Mouse (Mus musculus) midbrain, embryonic 15.5 days (tissue): Measurements from ENCODE around the gene Nek6. TPM values are rescaled to one million over a fixed set of nuclear protein-coding genes. Genes with fewer than 3 reads are reported as not detected.
A peak's percentile ranks its signal among the peaks of the same experiment; 100 is the strongest.

ENCODE experiments used
- ATAC-seq: fragments of 200-750 bp; cut with Nextera tagmentation; replicated peaks from 2 replicates; pipeline ENCODE4 v1.8.0; 2017; ENCODE audit warnings: moderate TSS enrichment
- H3K27ac ChIP-seq: fragments of 300-500 bp; sonication (generic); 2 replicates; pipeline ENCODE4 v1.5.1; 2015; ENCODE audit warnings: mild to moderate bottlenecking, inconsistent platforms
- H3K27me3 ChIP-seq: fragments of 300-500 bp; sonication (generic); replicated peaks from 2 replicates; pipeline ENCODE4 v1.6.1; 2015; ENCODE audit warnings: inconsistent platforms
- H3K36me3 ChIP-seq: fragments of 300-500 bp; sonication (generic); replicated peaks from 2 replicates; pipeline ENCODE4 v1.6.1; 2015; ENCODE audit warnings: inconsistent platforms
- H3K4me1 ChIP-seq: fragments of 300-500 bp; sonication (generic); 2 replicates; pipeline ENCODE4 v1.6.1; 2015; ENCODE audit warnings: inconsistent platforms
- H3K4me2 ChIP-seq: fragments of 300-500 bp; sonication (generic); 2 replicates; pipeline ENCODE4 v1.6.1; 2015; ENCODE audit warnings: inconsistent platforms, mild to moderate bottlenecking, moderate library complexity
- H3K4me3 ChIP-seq: fragments of 300-500 bp; sonication (generic); 2 replicates; pipeline ENCODE4 v1.5.1; 2015; ENCODE audit warnings: mild to moderate bottlenecking, inconsistent platforms
- H3K9ac ChIP-seq: fragments of 300-500 bp; sonication (generic); 2 replicates; pipeline ENCODE4 v1.6.1; 2015; ENCODE audit warnings: mild to moderate bottlenecking, inconsistent platforms
- H3K9me3 ChIP-seq: fragments of 300-500 bp; sonication (generic); 2 replicates; pipeline ENCODE4 v1.6.1; 2016; ENCODE audit warnings: inconsistent platforms
- WGBS: fragments of 180-500 bp; shearing (Covaris S2); methylation state at CpG from one replicate; pipeline ENCODE4 v1.1.7; 2015; ENCODE audit warnings: mixed read lengths; 5-methylcytosine and 5-hydroxymethylcytosine counted together
- polyA plus RNA-seq: library from polyadenylated mRNA; unstranded; fragments of >200 nt; fragmentation: Nextera tagmentation; extraction: Ambion mirVana; gene quantifications from 2 replicates; pipeline ENCODE4 v1.2.1, GENCODE M21; 2015

Nek6 gene
- polyA plus RNA-seq, 1 experiment from 2014 or later = 56.0 TPM

GRCm38 (mm10) chr2:38544982-38545381 lies 33.5 kb downstream of the Nek6 start:
- Histone ChIP-seq H3K4me2 (no peak overlapping the region), H3K27me3 (no peaks in the 10 kb centered on the region), H3K9ac (no peak overlapping the region), H3K4me1 (peaks cover 24% of the 10 kb centered on the region), H3K36me3 (no peaks in the 10 kb centered on the region), H3K9me3 (no peaks in the 10 kb centered on the region), H3K4me3 (no peak overlapping the region), H3K27ac (no peak overlapping the region)
- ATAC-seq = no peak
- 87% methylated on average over 6 of the region's 6 CpGs for WGBS

GRCm38 (mm10) chr2:38545706-38546105 lies 34.3 kb downstream of the Nek6 start:
- no peak for ATAC-seq
- peaks cover 20% of the 10 kb centered on the region for H3K4me1 ChIP-seq
- H3K4me3 ChIP-seq = no peak overlapping the region

GRCm38 (mm10) chr2:38546222-38546621 lies 34.8 kb downstream of the Nek6 start:
- H3K4me2 ChIP-seq = no peak overlapping the region
- 20% methylated on average over 6 of the region's 6 CpGs for WGBS
- H3K27me3 ChIP-seq = no peaks in the 10 kb centered on the region
- H3K36me3 ChIP-seq = no peaks in the 10 kb centered on the region
- no peak overlapping the region for H3K9ac ChIP-seq
- H3K27ac ChIP-seq = no peak overlapping the region
- no peak overlapping the region for H3K4me3 ChIP-seq
- no peak for ATAC-seq
- peaks cover 20% of the 10 kb centered on the region for H3K4me1 ChIP-seq
- no peaks in the 10 kb centered on the region for H3K9me3 ChIP-seq

More at GRCm38 (mm10) chr2:38545706-38546105, 34.3 kb downstream of the Nek6 start:
- no peaks in the 10 kb centered on the region for H3K9me3 ChIP-seq
- no peak overlapping the region for H3K4me2 ChIP-seq
- no peaks in the 10 kb centered on the region for H3K36me3 ChIP-seq
- H3K27me3 ChIP-seq = no peaks in the 10 kb centered on the region
- H3K9ac ChIP-seq = no peak overlapping the region
- H3K27ac ChIP-seq = no peak overlapping the region

GRCm38 (mm10) chr2:38546748-38547147 lies 35.3 kb downstream of the Nek6 start:
- H3K9ac ChIP-seq = no peak overlapping the region
- H3K36me3 ChIP-seq = no peaks in the 10 kb centered on the region
- no peak overlapping the region for H3K27ac ChIP-seq
- H3K27me3 ChIP-seq = no peaks in the 10 kb centered on the region
- WGBS = 62% methylated on average over 5 of the region's 5 CpGs
- ATAC-seq = no peak
- H3K4me2 ChIP-seq = no peak overlapping the region
- peaks cover 20% of the 10 kb centered on the region for H3K4me1 ChIP-seq
- H3K4me3 ChIP-seq = no peak overlapping the region
- no peaks in the 10 kb centered on the region for H3K9me3 ChIP-seq

GRCm38 (mm10) chr2:38547793-38548517 lies 36.5 kb downstream of the Nek6 start:
- H3K4me3 ChIP-seq = no peak overlapping the region
- H3K4me2 ChIP-seq = no peak overlapping the region
- no peak overlapping the region for H3K9ac ChIP-seq
- H3K27me3 ChIP-seq = no peaks in the 10 kb centered on the region
- H3K9me3 ChIP-seq = no peaks in the 10 kb centered on the region
- H3K4me1 ChIP-seq = peaks cover 20% of the 10 kb centered on the region
- ATAC-seq = no peak; the same call in 1 of the 2 replicates
- H3K27ac ChIP-seq = no peak overlapping the region
- 28% methylated on average over 11 of the region's 11 CpGs for WGBS
- H3K36me3 ChIP-seq = no peaks in the 10 kb centered on the region

- no peak overlapping the region for H3K4me2 ChIP-seq
- peaks cover 19% of the 10 kb centered on the region for H3K4me1 ChIP-seq
- WGBS = 59% methylated on average over 15 of the region's 15 CpGs
- H3K9me3 ChIP-seq = no peaks in the 10 kb centered on the region
- no peak overlapping the region for H3K4me3 ChIP-seq
- no peaks in the 10 kb centered on the region for H3K27me3 ChIP-seq
- no peak overlapping the region for H3K27ac ChIP-seq
- ATAC-seq = no peak
- no peak overlapping the region for H3K9ac ChIP-seq
- H3K36me3 ChIP-seq = no peaks in the 10 kb centered on the region
These were observed 40.6 kb downstream of the Nek6 start for GRCm38 (mm10) chr2:38552004-38552443.

- 54% methylated on average over 19 of the region's 19 CpGs for WGBS
- H3K27ac ChIP-seq = peak overlapping the region; percentile 13; the same call in 1 of the 2 replicates
- H3K36me3 ChIP-seq = no peaks in the 10 kb centered on the region
- no peak for ATAC-seq
- H3K4me3 ChIP-seq = no peak overlapping the region
- H3K4me2 ChIP-seq = no peak overlapping the region
- H3K9me3 ChIP-seq = no peaks in the 10 kb centered on the region
- H3K27me3 ChIP-seq = no peaks in the 10 kb centered on the region
- no peak overlapping the region for H3K9ac ChIP-seq
- H3K4me1 ChIP-seq = peaks cover 9% of the 10 kb centered on the region
These were observed 43.0 kb downstream of the Nek6 start for GRCm38 (mm10) chr2:38554226-38554995.

GRCm38 (mm10) chr2:38555659-38556058 lies 44.2 kb downstream of the Nek6 start:
- H3K4me2 ChIP-seq = no peak overlapping the region
- no peaks in the 10 kb centered on the region for H3K27me3 ChIP-seq
- H3K9ac ChIP-seq = no peak overlapping the region
- peaks cover 9% of the 10 kb centered on the region for H3K4me1 ChIP-seq
- H3K4me3 ChIP-seq = no peak overlapping the region
- WGBS = 85% methylated on average over 4 of the region's 4 CpGs
- ATAC-seq = no peak
- H3K36me3 ChIP-seq = no peaks in the 10 kb centered on the region
- no peaks in the 10 kb centered on the region for H3K9me3 ChIP-seq
- H3K27ac ChIP-seq = no peak overlapping the region

- H3K9me3 ChIP-seq = no peaks in the 10 kb centered on the region
- ATAC-seq = no peak
- no peaks in the 10 kb centered on the region for H3K36me3 ChIP-seq
- WGBS = 75% methylated on average over 3 of the region's 3 CpGs
- H3K4me2 ChIP-seq = no peak overlapping the region
- H3K4me3 ChIP-seq = no peak overlapping the region
- peaks cover 9% of the 10 kb centered on the region for H3K4me1 ChIP-seq
- H3K27ac ChIP-seq = no peak overlapping the region
- no peaks in the 10 kb centered on the region for H3K27me3 ChIP-seq
- no peak overlapping the region for H3K9ac ChIP-seq
These were observed 45.3 kb downstream of the Nek6 start for GRCm38 (mm10) chr2:38556721-38557120.

- no peak for ATAC-seq
- no peaks in the 10 kb centered on the region for H3K27me3 ChIP-seq
- H3K4me3 ChIP-seq = no peak overlapping the region
- H3K9ac ChIP-seq = no peak overlapping the region
- H3K27ac ChIP-seq = no peak overlapping the region
- no peaks in the 10 kb centered on the region for H3K9me3 ChIP-seq
- H3K4me2 ChIP-seq = no peak overlapping the region
- no peaks in the 10 kb centered on the region for H3K4me1 ChIP-seq
- no peaks in the 10 kb centered on the region for H3K36me3 ChIP-seq
- WGBS = 37% methylated on average over 17 of the region's 17 CpGs
These were observed 49.1 kb downstream of the Nek6 start for GRCm38 (mm10) chr2:38560296-38561227.

GRCm38 (mm10) chr2:38562596-38562995 lies 51.2 kb downstream of the Nek6 start:
- Histone ChIP-seq H3K4me2 (no peak overlapping the region), H3K9me3 (no peaks in the 10 kb centered on the region), H3K36me3 (no peaks in the 10 kb centered on the region), H3K4me1 (no peaks in the 10 kb centered on the region), H3K27me3 (no peaks in the 10 kb centered on the region), H3K4me3 (no peak overlapping the region), H3K27ac (no peak overlapping the region), H3K9ac (no peak overlapping the region)
- ATAC-seq = no peak
- 95% methylated on average over 4 of the region's 4 CpGs for WGBS
